Mouse (Mus musculus) ovary, postnatal 36 days (tissue): Measurements from ENCODE around the gene Grm4.
"Not testable (repeated sequence)": the region's sequence is repeated elsewhere in the genome, so short reads cannot be mapped to it uniquely, and the experiment has no call there.

Experiments used
- DNase-seq: peaks from one replicate; pipeline ENCODE4 v3.0.0; 2022; ENCODE audit warnings: low spot score, mixed read lengths

Gene Grm4

DNA sequence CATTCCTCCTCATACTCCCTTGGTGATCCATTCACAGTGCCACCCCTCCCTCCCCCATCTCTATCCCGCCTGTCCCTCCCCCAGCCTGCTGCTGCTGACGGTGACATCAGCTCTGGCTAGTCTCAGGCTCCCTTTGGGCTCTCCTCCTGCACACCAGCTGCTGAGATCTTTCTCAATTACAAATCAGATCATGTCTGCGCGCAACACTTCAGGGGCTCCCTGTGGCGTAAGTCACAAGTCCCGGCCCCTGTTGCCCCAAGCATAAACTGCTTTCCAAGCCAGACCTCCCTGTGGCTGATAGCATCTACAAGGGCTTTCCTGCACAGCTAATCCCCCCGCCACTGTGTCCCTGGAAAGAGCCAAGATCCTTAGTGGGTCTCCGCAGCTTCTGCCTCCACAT, 128.3 kb downstream of the Grm4 start:
- DNase-seq = no peak

DNA sequence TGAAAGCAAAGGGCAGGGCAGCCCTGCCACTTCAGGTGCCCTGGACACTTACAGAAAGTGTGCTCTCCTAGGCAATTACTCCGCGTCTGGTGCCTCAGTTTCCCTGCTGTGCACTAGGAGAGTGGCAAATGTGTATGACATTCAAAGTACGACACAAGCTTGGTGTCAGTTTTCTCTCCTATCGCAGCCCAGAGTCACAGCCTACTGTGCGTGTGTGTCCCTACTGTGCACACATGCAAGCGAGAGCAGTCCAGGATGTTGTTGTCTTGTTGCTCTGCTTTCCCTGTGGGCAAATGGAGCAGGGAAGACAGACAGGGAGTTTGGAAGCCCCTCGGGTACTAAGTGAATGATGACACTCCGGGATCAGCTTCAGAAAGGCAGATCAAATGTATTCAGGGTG, 131.2 kb downstream of the Grm4 start:
- DNase-seq = no peak

DNA sequence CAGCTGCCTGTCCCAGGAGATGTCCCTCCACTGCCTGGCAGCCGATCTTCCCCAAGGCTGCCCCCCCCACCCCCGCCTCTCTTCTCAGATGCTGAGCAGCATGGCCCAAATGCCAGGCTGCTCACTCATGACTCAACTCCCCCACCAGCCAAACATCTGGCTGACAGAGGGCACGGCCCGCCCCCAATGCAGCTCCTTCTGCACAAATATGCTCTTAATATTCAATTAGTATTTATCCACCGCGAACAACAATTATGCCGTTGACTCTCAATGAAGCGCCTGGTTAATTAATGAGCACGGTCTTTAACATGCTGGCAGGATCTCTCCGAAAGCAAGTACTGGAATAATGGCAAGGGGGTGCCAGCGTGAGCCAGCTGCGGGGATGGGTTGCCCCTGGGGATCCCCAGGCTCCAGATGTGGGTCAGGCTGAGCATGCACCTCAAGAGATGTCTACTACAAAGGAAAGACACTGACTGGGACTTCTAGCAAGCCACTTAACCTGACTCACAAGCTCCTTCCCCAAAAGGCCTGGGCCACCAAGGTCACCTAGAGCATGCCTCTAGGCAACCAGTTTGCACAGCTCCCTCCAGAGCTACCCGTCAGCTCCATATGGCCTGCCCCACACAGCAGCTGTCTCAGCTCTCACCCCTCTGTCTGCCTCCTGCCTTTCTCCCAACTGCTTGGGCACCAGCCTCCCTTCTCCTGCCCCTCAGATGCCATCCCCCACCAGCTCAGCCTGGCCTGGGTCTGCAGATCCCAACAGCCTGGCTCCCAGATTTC, 131.8 kb downstream of the Grm4 start:
- DNase-seq = no peak

DNA sequence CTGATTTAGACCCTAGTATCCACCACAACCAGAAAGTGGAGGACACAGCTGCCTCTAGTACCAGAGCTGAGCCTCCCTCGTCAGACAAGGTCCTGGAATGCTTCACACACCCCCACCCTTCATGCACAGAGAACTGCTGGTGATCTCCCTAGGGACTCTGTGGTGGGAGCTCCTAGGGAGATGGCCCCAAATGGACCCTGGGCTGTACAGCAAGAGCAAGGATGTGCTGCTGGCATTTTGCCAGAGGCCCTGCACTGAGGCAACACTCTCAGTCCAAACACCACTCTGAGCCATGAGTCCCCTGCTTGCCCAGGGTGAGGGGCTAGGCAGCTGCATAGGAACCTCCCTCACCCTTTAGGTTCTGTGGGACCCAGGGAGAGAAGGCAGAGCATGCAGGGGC, 134.8 kb downstream of the Grm4 start:
- no peak for DNase-seq

DNA sequence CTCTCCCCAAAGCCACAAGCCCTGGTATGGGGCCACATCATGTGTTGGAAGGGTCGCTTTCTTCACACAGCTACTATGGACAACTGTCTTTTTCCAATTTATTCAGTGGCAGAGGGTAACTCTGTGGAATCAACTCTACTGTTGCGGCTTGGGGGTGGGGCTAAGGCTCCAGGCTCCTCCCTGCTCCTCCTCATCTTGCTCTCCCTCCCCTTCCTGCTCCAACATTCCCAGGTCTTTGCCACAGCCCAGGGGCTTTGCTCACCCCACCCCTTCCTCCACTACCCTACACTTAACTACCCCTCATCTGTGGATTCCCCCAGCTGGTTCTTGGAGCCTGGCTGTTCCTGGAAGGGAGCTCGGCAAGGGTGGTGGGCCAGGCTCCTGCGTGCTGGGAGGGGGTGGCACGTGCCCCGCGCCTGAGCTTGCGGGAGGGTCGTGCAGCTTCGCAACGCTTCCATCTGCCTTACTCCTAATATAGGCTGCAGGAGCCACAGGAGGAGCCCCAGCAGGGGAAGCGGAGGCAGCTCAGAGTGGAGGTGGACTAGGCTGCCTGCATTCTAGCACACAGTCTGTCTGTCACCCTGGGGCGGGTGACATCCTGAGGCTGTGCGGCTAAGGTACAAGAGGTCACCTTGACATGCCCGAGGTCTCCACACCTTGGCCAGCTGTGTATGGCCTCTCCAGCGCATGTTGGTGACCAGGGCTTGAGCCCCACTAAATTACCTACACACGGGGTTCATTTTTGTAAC, 135.5 kb downstream of the Grm4 start:
- no peak for DNase-seq

DNA sequence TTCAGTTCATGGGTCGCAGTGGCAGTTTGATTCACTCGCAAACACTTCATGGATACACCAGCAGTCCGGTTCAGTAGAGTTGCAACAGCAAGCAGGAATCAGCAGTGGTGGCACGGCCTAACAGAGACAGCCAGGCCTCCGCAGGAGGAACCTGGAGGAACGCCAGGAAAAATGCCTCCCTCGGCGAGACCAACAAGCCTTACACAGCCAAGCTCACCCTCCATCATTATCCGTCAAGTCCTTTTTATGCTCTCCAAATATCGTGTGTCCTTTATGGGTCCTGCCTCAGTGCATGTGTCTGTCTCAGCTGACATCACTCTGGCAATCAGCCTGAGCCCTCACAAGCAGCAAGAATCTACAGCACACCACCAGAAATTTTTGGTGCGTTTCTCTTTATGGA, 138.3 kb downstream of the Grm4 start:
- no peak for DNase-seq

DNA sequence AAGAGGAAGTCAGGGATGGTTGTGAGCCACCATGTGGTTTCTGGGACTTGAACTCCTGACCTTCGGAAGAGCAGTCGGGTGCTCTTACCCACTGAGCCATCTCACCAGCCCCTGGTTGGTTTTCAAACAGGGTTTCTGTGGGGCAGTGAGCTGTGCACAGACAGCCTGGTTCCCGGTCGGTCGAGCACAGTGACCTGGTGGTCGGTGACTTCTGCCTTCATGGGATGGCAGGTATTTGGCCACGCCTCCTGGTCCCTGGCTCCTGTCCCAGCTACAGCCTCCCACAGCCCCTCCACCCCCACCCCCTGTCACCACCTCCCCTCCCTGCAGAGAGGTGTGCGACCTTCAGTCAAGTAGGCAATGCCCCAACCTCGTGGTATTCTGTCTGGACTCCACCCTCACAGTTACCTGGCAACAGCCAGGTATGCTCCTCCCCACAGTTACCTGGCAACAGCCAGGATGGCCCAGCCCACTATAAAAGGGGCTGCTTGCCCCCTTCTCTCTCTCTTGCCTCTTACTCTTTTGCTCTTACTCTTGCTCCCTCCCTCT, 140.2 kb downstream of the Grm4 start:
- DNase-seq = not testable (repeated sequence)

DNA sequence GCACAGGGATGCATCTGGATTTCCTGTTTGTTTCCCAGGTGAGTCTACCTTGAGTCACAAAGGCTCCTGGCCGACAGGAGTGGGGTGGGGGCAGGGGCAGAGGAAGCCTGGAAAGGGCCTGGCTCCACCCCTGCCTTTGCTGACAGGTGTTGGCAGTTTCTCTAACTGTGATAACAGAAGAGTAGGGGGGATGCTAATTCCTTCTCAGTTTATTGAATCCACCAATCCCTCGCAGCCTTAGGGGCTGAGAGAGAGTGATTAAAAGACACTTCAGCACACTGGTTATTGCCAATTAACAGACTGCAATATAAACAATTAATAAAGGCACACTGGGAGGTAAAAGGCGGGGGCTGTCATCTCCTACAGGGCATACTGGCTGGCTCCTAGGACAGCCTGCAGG, 142.2 kb downstream of the Grm4 start:
- no peak for DNase-seq

DNA sequence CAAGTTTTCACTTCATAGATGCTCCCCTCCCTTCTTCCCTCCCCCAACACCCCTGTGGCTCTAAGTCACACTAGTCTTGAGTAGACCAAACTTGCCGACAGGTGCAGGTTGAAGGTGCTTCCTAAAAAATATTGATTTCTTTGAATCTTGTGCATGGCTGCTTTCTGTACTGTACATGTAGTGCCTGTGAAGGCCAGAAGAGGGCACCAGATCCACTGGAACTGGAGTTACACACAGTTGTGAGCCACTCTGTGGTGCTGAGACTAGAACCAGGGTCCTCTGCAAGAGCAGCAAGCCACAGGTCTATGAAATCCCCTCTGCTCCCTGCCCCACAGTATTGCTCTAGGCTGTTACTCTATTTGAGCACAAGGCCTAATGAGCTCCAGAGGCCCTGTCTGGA, 144.1 kb downstream of the Grm4 start:
- DNase-seq = no peak

DNA sequence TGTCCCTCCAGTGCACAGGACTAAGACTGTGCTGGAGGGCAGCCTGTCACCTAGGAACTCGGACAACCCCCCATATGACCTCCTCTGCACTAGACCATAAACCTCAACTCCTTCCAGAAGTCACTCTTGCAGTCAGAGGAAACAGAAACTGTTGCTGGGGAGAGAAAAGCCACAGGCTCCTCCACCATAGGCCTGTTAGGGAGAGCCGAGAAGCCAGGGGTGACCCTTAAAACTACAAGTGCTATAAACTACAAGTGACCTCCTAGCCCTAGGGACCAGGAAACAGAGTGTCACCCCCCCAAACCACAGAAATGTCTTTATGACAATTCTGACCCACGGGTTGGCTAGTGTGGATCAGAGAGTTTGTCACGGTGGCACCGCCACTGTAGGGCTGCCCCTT, 145.7 kb downstream of the Grm4 start:
- DNase-seq = no peak
